Mouse (Mus musculus) liver, embryonic 14.5 days (tissue): ENCODE measurements around the gene Tyrp1. TPM values are rescaled to one million over a fixed set of nuclear protein-coding genes. Genes with fewer than 3 reads are reported as not detected.

Experiments
- ATAC-seq: fragments of 200-750 bp; cut with Nextera tagmentation; 2 replicates; pipeline ENCODE4 v1.8.0; 2017; ENCODE audit warnings: moderate number of reproducible peaks, mild to moderate bottlenecking, moderate library complexity; ENCODE audit not compliant: insufficient read depth
- DNase-seq, 3 experiments: peaks; one replicate each; pipeline ENCODE4 v3.0.0-alpha.2; 2012 to 2013; ENCODE audit warnings: low read depth in 3 of 3, low spot score in 3 of 3
- H3K27ac ChIP-seq: fragments of 300-500 bp; sonication (generic); 2 replicates; pipeline ENCODE4 v1.5.1; 2014; ENCODE audit warnings: moderate library complexity, mild to moderate bottlenecking, control low read depth, inconsistent platforms
- H3K27me3 ChIP-seq: fragments of 300-500 bp; sonication (generic); 2 replicates; pipeline ENCODE4 v1.6.1; 2014; ENCODE audit warnings: mild to moderate bottlenecking, low read length, moderate library complexity; ENCODE audit not compliant: control insufficient read depth, insufficient read depth
- H3K36me3 ChIP-seq: fragments of 300-500 bp; sonication (generic); replicated peaks from 2 replicates; pipeline ENCODE4 v1.6.1; 2014; ENCODE audit warnings: low read depth; ENCODE audit not compliant: control insufficient read depth, insufficient read depth
- H3K4me1 ChIP-seq, 2 experiments: fragments of 200-500 bp in 1 of 2; fragments of 300-500 bp in 1 of 2; sonication (generic) in 1 of 2; replicated peaks; 2 replicates each; pipeline ENCODE4 v1.6.1; 2012 to 2014; ENCODE audit warnings: antibody characterized with exemption in 1 of 2, inconsistent platforms in 1 of 2, low read length in 1 of 2; ENCODE audit not compliant: control insufficient read depth in 2 of 2, insufficient read depth in 2 of 2
- H3K4me2 ChIP-seq: fragments of 300-500 bp; sonication (generic); 2 replicates; pipeline ENCODE4 v1.6.1; 2014; ENCODE audit warnings: low read depth, mild to moderate bottlenecking, control low read depth, moderate library complexity
- H3K4me3 ChIP-seq, 2 experiments: fragments of 200-500 bp in 1 of 2; fragments of 300-500 bp in 1 of 2; sonication (generic) in 1 of 2; 2 replicates each; pipeline ENCODE4 v1.5.1; 2012 to 2014; ENCODE audit warnings: low read depth in 2 of 2, low read length in 2 of 2, mild to moderate bottlenecking in 2 of 2, control low read depth in 1 of 2, inconsistent platforms in 1 of 2, moderate library complexity in 1 of 2; ENCODE audit not compliant: insufficient read depth in 1 of 2
- H3K9ac ChIP-seq: fragments of 300-500 bp; sonication (generic); replicated peaks from 2 replicates; pipeline ENCODE4 v1.6.1; 2014; ENCODE audit warnings: mild to moderate bottlenecking, control low read depth, moderate library complexity
- H3K9me3 ChIP-seq: fragments of 300-500 bp; sonication (generic); 2 replicates; pipeline ENCODE4 v1.6.1; 2016; ENCODE audit warnings: low read length, mixed read lengths; ENCODE audit not compliant: control insufficient read depth
- CTCF ChIP-seq: IDR thresholded peaks from 2 replicates; pipeline ENCODE4 v1.5.1; 2016; ENCODE audit warnings: antibody characterized with exemption, low read depth, control low read depth
- EP300 ChIP-seq: IDR thresholded peaks from 2 replicates; pipeline ENCODE4 v1.6.1; 2016; ENCODE audit warnings: antibody characterized with exemption, low read depth
- WGBS: fragments of 180-500 bp; shearing (Covaris S2); extraction: QIAGEN DNeasy Blood & Tissue Kit; methylation state at CpG from one replicate; pipeline ENCODE4 v1.1.7; 2014; ENCODE audit not compliant: insufficient replicate concordance; 5-methylcytosine and 5-hydroxymethylcytosine counted together
- polyA plus RNA-seq, 2 experiments: library from polyadenylated mRNA; depleted of rRNA in 1 of 2; stranded (reverse) in 1 of 2; unstranded in 1 of 2; fragments of >200 nt; fragmentation: Nextera tagmentation in 1 of 2; extraction: Ambion mirVana in 1 of 2; gene quantifications; 2 replicates each; pipeline versions ENCODE4 v1.2.1 to v1.2.3; 2012 to 2014

Tyrp1 gene
- polyA plus RNA-seq, 2 experiments = not detected

DNA sequence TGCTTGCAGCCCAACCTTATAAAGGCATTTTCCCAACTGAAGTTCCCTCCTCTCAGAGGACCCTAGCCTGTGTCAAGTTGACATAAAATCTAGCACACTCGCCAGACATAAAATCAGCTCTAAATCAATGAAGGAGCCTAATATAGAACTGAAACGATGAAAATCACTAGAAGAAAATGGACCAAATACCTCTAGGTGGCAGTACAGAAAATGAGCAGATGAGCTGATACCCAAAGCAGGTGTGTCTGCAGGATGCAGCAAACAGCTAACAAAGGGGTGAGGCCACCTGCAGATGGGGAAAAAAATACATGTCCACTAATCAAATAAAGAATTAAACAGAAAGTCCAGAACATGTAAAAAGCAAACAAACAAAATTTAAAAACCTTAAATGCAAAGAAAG is 35.7 kb downstream of the Tyrp1 start:
- TF ChIP-seq CTCF = no peak
- no peak for TF ChIP-seq EP300
- H3K4me3 ChIP-seq = no peak overlapping the region
- H3K27ac ChIP-seq = no peak overlapping the region
- H3K4me2 ChIP-seq = no peak overlapping the region
- 39% methylated on average over 2 of the region's 2 CpGs for WGBS
- H3K4me1 ChIP-seq = peaks cover 0 to 4% of the 10 kb centered on the region in 2 experiments; a peak in 2 of 4 replicates
- no peaks in the 10 kb centered on the region for H3K36me3 ChIP-seq
- ATAC-seq (no peak), DNase-seq (no peak)
- H3K27me3 ChIP-seq = no peaks in the 10 kb centered on the region
- no peak overlapping the region for H3K9ac ChIP-seq
- H3K9me3 ChIP-seq = no peaks in the 10 kb centered on the region

DNA sequence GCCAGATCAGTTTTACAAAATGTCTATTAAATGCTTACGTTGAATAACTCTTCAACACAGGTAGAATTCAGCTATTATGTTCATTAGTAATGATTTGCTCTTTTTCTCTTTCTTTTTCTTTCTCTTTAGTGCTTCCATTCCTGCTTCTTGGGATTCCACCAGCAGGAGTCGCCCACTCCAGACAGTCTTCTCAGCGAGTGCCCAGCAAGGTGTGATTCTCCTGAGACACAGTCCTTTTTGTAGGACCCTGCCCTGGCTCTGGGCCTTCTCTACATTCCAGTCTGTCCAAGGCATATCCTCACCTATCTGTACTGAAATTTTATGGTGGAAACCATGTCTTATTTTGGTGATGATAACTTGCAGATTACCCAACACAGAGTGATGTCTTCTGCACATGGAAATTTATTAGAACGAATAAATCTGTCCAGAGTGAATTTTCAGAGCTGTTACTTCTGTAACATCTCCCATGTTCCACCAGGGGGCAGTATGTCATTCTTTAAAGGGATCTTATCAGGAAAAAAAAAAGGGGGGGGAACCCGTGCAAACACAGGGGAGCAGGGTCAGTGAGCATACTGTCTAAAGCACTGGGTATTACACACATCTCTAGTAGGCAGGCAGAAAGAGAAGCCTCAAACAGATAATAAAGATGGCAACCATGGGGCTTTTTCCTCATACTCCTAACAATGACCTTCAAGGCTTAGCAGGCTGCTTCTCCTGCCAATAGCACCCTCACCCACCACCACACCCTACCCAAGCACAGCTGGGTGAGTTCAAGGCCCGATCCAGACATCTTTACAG is 39.1 kb downstream of the Tyrp1 start:
- peak; percentile 7 to 26 (median 14) for DNase-seq
- WGBS = 24% methylated on average over 6 of the region's 6 CpGs
- Histone ChIP-seq H3K9me3 (no peaks in the 10 kb centered on the region), H3K4me2 (no peak overlapping the region), H3K36me3 (no peaks in the 10 kb centered on the region), H3K9ac (no peak overlapping the region), H3K4me3 (no peak overlapping the region), H3K27me3 (no peaks in the 10 kb centered on the region), H3K27ac (no peak overlapping the region), H3K4me1 (peaks cover 0 to 7% of the 10 kb centered on the region in 2 experiments; a peak in 2 of 4 replicates)
- ATAC-seq = 0 out of 2 replicates have a peak, but pooled peaks have one; percentile 33
- TF ChIP-seq EP300 = no peak
- TF ChIP-seq CTCF = peak; percentile 28; the same call in 1 of the 2 replicates

DNA sequence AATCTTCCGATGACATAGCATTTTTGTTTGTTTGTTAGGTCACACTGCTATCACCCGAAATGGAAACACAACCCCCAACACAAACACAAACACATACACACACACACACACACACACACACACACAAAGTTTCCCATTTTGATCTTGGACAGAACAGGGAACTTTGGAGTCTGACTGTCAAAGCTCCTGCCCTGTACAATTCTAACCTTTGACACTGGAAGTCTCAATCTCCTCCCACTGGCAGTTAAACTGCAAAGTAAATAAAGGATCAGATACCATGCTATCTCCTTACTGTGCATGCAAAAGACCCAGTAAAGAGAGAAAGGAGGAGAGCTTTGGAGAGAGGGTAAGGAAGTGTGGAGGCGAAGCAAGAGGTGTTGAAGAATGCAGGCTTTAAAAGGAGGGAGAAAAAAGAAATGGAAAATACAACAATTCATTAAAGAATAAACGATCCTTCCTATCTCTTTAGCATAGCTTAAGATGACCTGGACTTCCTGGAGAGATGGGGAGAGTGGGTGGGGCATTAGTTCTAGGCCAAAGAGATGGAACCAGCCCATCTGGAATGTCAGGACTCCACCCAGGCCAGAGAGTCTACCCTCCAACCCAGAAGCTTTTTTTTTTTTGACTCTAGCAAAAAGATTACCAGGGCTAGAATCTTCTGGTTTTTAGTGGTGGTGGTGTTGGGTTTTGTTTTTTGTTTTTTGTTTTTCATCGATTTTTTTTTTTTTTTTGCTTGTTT is 40.4 kb downstream of the Tyrp1 start:
- no peak overlapping the region for H3K27ac ChIP-seq
- DNase-seq (peak in 1 of 3 experiments; percentile 15), ATAC-seq (peak; percentile 52; the same call in 1 of the 2 replicates)
- H3K4me1 ChIP-seq = peaks cover 0 to 7% of the 10 kb centered on the region in 2 experiments; a peak in 2 of 4 replicates
- H3K27me3 ChIP-seq = no peaks in the 10 kb centered on the region
- no peaks in the 10 kb centered on the region for H3K36me3 ChIP-seq
- H3K9ac ChIP-seq = no peak overlapping the region
- no peak overlapping the region for H3K4me3 ChIP-seq
- TF ChIP-seq CTCF (no peak), EP300 (no peak)
- 42% methylated on average over 5 of the region's 5 CpGs for WGBS
- no peak overlapping the region for H3K4me2 ChIP-seq
- H3K9me3 ChIP-seq = no peaks in the 10 kb centered on the region

DNA sequence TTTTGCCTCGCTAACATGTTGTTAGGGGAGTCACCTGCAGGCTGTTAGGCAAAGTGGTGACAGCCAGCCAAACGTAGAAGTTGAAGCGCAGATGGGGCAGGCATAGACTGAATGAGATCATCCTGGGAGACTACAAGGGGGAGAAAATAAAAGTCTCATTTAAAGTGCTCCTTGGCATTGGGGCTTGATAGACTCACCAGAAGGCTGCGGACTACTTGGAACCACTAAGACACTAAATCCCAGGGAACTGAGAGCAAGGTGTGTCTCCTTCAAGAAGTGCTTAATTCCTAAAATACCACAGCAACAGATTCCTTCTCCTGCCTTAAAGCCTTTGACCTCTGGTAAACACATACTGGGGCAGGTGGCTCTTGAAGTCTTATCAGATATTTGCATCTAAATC is 41.1 kb downstream of the Tyrp1 start:
- Histone ChIP-seq H3K9ac (no peak overlapping the region), H3K27me3 (no peaks in the 10 kb centered on the region), H3K4me2 (no peak overlapping the region), H3K36me3 (no peaks in the 10 kb centered on the region), H3K27ac (no peak overlapping the region), H3K4me3 (no peak overlapping the region), H3K4me1 (peaks cover 0 to 7% of the 10 kb centered on the region in 2 experiments; a peak in 2 of 4 replicates), H3K9me3 (no peaks in the 10 kb centered on the region)
- TF ChIP-seq EP300 (no peak), CTCF (no peak)
- DNase-seq (no peak), ATAC-seq (no peak)
- 60% methylated on average over 4 of the region's 4 CpGs for WGBS
